Mouse (Mus musculus) cerebellum, postnatal 4 days (tissue): Measurements from ENCODE around the gene Prss38.
A peak's percentile ranks its signal among the peaks of the same experiment; 100 is the strongest.
"Not testable (repeated sequence)": the region's sequence is repeated elsewhere in the genome, so short reads cannot be mapped to it uniquely, and the experiment has no call there.

ENCODE experiments used
- DNase-seq, 2 experiments: peaks; one replicate each; pipeline ENCODE4 v3.0.0; 2022; ENCODE audit warnings: low spot score in 2 of 2, mixed read lengths in 1 of 2

Gene Prss38

GRCm38 (mm10) chr11:59377999-59378398 is 2.5 kb upstream of the Prss38 start:
- DNase-seq = no peak

GRCm38 (mm10) chr11:59369848-59370247 is 5.6 kb downstream of the Prss38 start:
- no peak for DNase-seq

GRCm38 (mm10) chr11:59367955-59368354 is 7.5 kb downstream of the Prss38 start:
- not testable (repeated sequence) for DNase-seq

- no peak for DNase-seq
Observed at GRCm38 (mm10) chr11:59366633-59367032, 8.8 kb downstream of the Prss38 start.

GRCm38 (mm10) chr11:59366031-59366430 is 9.4 kb downstream of the Prss38 start:
- no peak for DNase-seq

- DNase-seq = no peak
Observed at GRCm38 (mm10) chr11:59364417-59364816, 11.0 kb downstream of the Prss38 start.

- DNase-seq = no peak
Observed at GRCm38 (mm10) chr11:59364007-59364406, 11.4 kb downstream of the Prss38 start.

GRCm38 (mm10) chr11:59361291-59361690 is 14.2 kb downstream of the Prss38 start:
- no peak for DNase-seq

- DNase-seq = no peak
Observed at GRCm38 (mm10) chr11:59356874-59357289, 18.6 kb downstream of the Prss38 start.

GRCm38 (mm10) chr11:59354793-59355192 is 20.7 kb downstream of the Prss38 start:
- no peak for DNase-seq

GRCm38 (mm10) chr11:59350326-59350725 is 25.1 kb downstream of the Prss38 start:
- DNase-seq = no peak

- DNase-seq = no peak
Observed at GRCm38 (mm10) chr11:59346166-59346910, 29.1 kb downstream of the Prss38 start.

GRCm38 (mm10) chr11:59342956-59343355 is 32.5 kb downstream of the Prss38 start:
- no peak for DNase-seq

- no peak for DNase-seq
Observed at GRCm38 (mm10) chr11:59338736-59339120, 36.7 kb downstream of the Prss38 start.

- no peak for DNase-seq
Observed at GRCm38 (mm10) chr11:59337955-59338735, 37.3 kb downstream of the Prss38 start.

- no peak for DNase-seq
Observed at GRCm38 (mm10) chr11:59336381-59336780, 39.1 kb downstream of the Prss38 start.

GRCm38 (mm10) chr11:59335942-59336341 is 39.5 kb downstream of the Prss38 start:
- no peak for DNase-seq

GRCm38 (mm10) chr11:59335150-59335549 is 40.3 kb downstream of the Prss38 start:
- no peak for DNase-seq

GRCm38 (mm10) chr11:59332938-59333337 is 42.5 kb downstream of the Prss38 start:
- DNase-seq = no peak

GRCm38 (mm10) chr11:59331167-59331869 is 44.1 kb downstream of the Prss38 start:
- DNase-seq = no peak

GRCm38 (mm10) chr11:59330560-59330959 is 44.9 kb downstream of the Prss38 start:
- DNase-seq = peak in 1 of 2 experiments; percentile 75

GRCm38 (mm10) chr11:59329616-59330015 is 45.8 kb downstream of the Prss38 start:
- DNase-seq = no peak
